Mouse (Mus musculus) E14TG2a.4 (cell line): Measurements from ENCODE around the gene Zp3.

Source experiments
- CTCF ChIP-seq: conservative IDR thresholded peaks from 2 replicates; pipeline ENCODE4 v1.5.1; 2014; ENCODE audit warnings: low read length
- POU5F1 ChIP-seq: IDR thresholded peaks from 2 replicates; pipeline ENCODE4 v1.6.1; 2014; ENCODE audit warnings: low read length, borderline replicate concordance

DNA sequence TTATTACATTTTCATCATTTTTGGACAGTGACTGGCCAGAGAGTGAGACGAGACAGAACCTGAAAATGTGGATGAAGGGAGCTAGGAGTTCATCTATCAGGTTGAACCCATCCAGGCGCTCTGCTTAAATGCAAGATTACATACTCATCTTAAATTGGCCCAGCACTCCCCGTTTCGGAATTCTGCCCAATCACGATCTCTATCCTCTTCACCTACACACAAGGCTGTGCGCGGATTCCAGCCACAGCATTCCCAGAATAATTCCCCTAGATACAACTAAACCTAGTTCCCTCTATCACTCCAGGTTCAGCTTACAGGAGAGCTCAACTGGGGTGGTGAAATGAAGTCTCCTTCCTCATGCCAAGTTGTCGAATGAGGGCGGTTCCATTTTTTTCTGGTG is 48.4 kb upstream of the Zp3 start:
- TF ChIP-seq CTCF (no peak), POU5F1 (no peak)
